Mouse (Mus musculus): ENCODE data around the gene Ngb.

Gene Ngb

GRCm38 (mm10) chr12:87102165-87102631 lies at the start of gene Ngb:
Gene Ngb (minus strand): TSS chr12:87102539.
- DNase-seq (ENCODE audit: low read depth): no peak

- no peak for DNase-seq (ENCODE audit: low read depth)
Measured at GRCm38 (mm10) chr12:87149471-87149870, 47.1 kb upstream of the Ngb start.

GRCm38 (mm10) chr12:87148136-87148535 lies 45.8 kb upstream of the Ngb start:
- DNase-seq (ENCODE audit: low read depth): no peak

- DNase-seq (ENCODE audit: low read depth): peak; percentile 96
Measured at GRCm38 (mm10) chr12:87147395-87148089, 45.2 kb upstream of the Ngb start, which contains the start of gene Pomt2. Gene Pomt2 (minus strand): TSS chr12:87147968.

- peak; percentile 93 for DNase-seq (ENCODE audit: low read depth)
Measured at GRCm38 (mm10) chr12:87146966-87147365, 44.6 kb upstream of the Ngb start, which contains the start of gene Gstz1. Gene Gstz1 (plus strand): TSS chr12:87147165.

GRCm38 (mm10) chr12:87142156-87142555 lies 39.8 kb upstream of the Ngb start:
- no peak for DNase-seq (ENCODE audit: low read depth)

- DNase-seq (ENCODE audit: low read depth): no peak
Measured at GRCm38 (mm10) chr12:87138768-87139167, 36.4 kb upstream of the Ngb start.

- DNase-seq (ENCODE audit: low read depth): no peak
Measured at GRCm38 (mm10) chr12:87138342-87138701, 36.0 kb upstream of the Ngb start.

- DNase-seq (ENCODE audit: low read depth): no peak
Measured at GRCm38 (mm10) chr12:87137439-87138341, 35.4 kb upstream of the Ngb start.

GRCm38 (mm10) chr12:87132784-87133183 lies 30.4 kb upstream of the Ngb start:
- no peak for DNase-seq (ENCODE audit: low read depth)

GRCm38 (mm10) chr12:87132210-87132609 lies 29.9 kb upstream of the Ngb start:
- DNase-seq (ENCODE audit: low read depth): no peak

- DNase-seq (ENCODE audit: low read depth): peak; percentile 46
Measured at GRCm38 (mm10) chr12:87131619-87132018, 29.3 kb upstream of the Ngb start.

GRCm38 (mm10) chr12:87131181-87131580 lies 28.8 kb upstream of the Ngb start:
- DNase-seq (ENCODE audit: low read depth): no peak

- DNase-seq (ENCODE audit: low read depth): peak; percentile 56
Measured at GRCm38 (mm10) chr12:87130224-87130623, 27.9 kb upstream of the Ngb start.

- DNase-seq (ENCODE audit: low read depth): no peak
Measured at GRCm38 (mm10) chr12:87127256-87127655, 24.9 kb upstream of the Ngb start.

GRCm38 (mm10) chr12:87121918-87122589 lies 19.7 kb upstream of the Ngb start:
- DNase-seq (ENCODE audit: low read depth): no peak

- DNase-seq (ENCODE audit: low read depth): no peak
Measured at GRCm38 (mm10) chr12:87107357-87107977, 5.1 kb upstream of the Ngb start.

- no peak for DNase-seq (ENCODE audit: low read depth)
Measured at GRCm38 (mm10) chr12:87104796-87105195, 2.5 kb upstream of the Ngb start.

GRCm38 (mm10) chr12:87103471-87103870 lies 1.1 kb upstream of the Ngb start:
- DNase-seq (ENCODE audit: low read depth): no peak

- DNase-seq (ENCODE audit: low read depth): no peak
Measured at GRCm38 (mm10) chr12:87100331-87100730, 2.0 kb downstream of the Ngb start.

- DNase-seq (ENCODE audit: low read depth): no peak
Measured at GRCm38 (mm10) chr12:87093671-87094070, 8.7 kb downstream of the Ngb start.

- no peak for DNase-seq (ENCODE audit: low read depth)
Measured at GRCm38 (mm10) chr12:87093249-87093648, 9.1 kb downstream of the Ngb start.

All from induced T-regulatory cell, adult 2 months (primary cell).